Mouse (Mus musculus): ENCODE data around the gene Ino80.
"Not testable (repeated sequence)": the region's sequence is repeated elsewhere in the genome, so short reads cannot be mapped to it uniquely, and the experiment has no call there.

Gene Ino80

GRCm38 (mm10) chr2:119477571-119478396 lies at the start of gene Ino80:
Ino80 (minus strand) TSS chr2:119477687.
- peak; percentile 100 for DNase-seq (ENCODE audit: low read depth)

- DNase-seq (ENCODE audit: low read depth): no peak
Measured at GRCm38 (mm10) chr2:119525422-119525821, 47.9 kb upstream of the Ino80 start.

- DNase-seq (ENCODE audit: low read depth): no peak
Measured at GRCm38 (mm10) chr2:119523836-119524235, 46.3 kb upstream of the Ino80 start.

GRCm38 (mm10) chr2:119520550-119520949 lies 43.1 kb upstream of the Ino80 start:
- DNase-seq (ENCODE audit: low read depth): peak; percentile 10

GRCm38 (mm10) chr2:119516811-119517210 lies 39.3 kb upstream of the Ino80 start:
- DNase-seq (ENCODE audit: low read depth): no peak

- DNase-seq (ENCODE audit: low read depth): no peak
Measured at GRCm38 (mm10) chr2:119514026-119514522, 36.6 kb upstream of the Ino80 start.

- DNase-seq (ENCODE audit: low read depth): peak; percentile 33
Measured at GRCm38 (mm10) chr2:119512292-119512691, 34.8 kb upstream of the Ino80 start.

GRCm38 (mm10) chr2:119510856-119511255 lies 33.4 kb upstream of the Ino80 start:
- no peak for DNase-seq (ENCODE audit: low read depth)

GRCm38 (mm10) chr2:119508518-119508917 lies 31.0 kb upstream of the Ino80 start:
- DNase-seq (ENCODE audit: low read depth): not testable (repeated sequence)

- peak; percentile 20 for DNase-seq (ENCODE audit: low read depth)
Measured at GRCm38 (mm10) chr2:119507108-119507507, 29.6 kb upstream of the Ino80 start.

- DNase-seq (ENCODE audit: low read depth): no peak
Measured at GRCm38 (mm10) chr2:119500965-119501652, 23.6 kb upstream of the Ino80 start.

- DNase-seq (ENCODE audit: low read depth): no peak
Measured at GRCm38 (mm10) chr2:119498859-119499258, 21.4 kb upstream of the Ino80 start.

GRCm38 (mm10) chr2:119496082-119496481 lies 18.6 kb upstream of the Ino80 start:
- no peak for DNase-seq (ENCODE audit: low read depth)

GRCm38 (mm10) chr2:119491953-119492352 lies 14.5 kb upstream of the Ino80 start:
- no peak for DNase-seq (ENCODE audit: low read depth)

GRCm38 (mm10) chr2:119486488-119486887 lies 9.0 kb upstream of the Ino80 start:
- DNase-seq (ENCODE audit: low read depth): no peak

GRCm38 (mm10) chr2:119482307-119482706 lies 4.8 kb upstream of the Ino80 start:
- DNase-seq (ENCODE audit: low read depth): no peak

- DNase-seq (ENCODE audit: low read depth): no peak
Measured at GRCm38 (mm10) chr2:119478397-119478749, 886 bp upstream of the Ino80 start.

GRCm38 (mm10) chr2:119476621-119477391 lies 681 bp downstream of the Ino80 start:
- peak; percentile 83 for DNase-seq (ENCODE audit: low read depth)

GRCm38 (mm10) chr2:119476166-119476565 lies 1.3 kb downstream of the Ino80 start:
- DNase-seq (ENCODE audit: low read depth): no peak

- DNase-seq (ENCODE audit: low read depth): no peak
Measured at GRCm38 (mm10) chr2:119463945-119464344, 13.5 kb downstream of the Ino80 start.

GRCm38 (mm10) chr2:119463114-119463775 lies 14.2 kb downstream of the Ino80 start:
- no peak for DNase-seq (ENCODE audit: low read depth)

GRCm38 (mm10) chr2:119461028-119461427 lies 16.5 kb downstream of the Ino80 start:
- DNase-seq (ENCODE audit: low read depth): no peak

All from induced T-regulatory cell, adult 2 months (primary cell).